Mouse (Mus musculus): ENCODE data around the gene St3gal3. TPM values are rescaled to one million over a fixed set of nuclear protein-coding genes. Genes with fewer than 3 reads are reported as not detected.

St3gal3 gene
- polyA plus RNA-seq, 1 experiment from 2014 or later, result 9.8 TPM

- Histone ChIP-seq H3K9me3 (no peaks in the 10 kb centered on the region), H3K27ac (no peak overlapping the region), H3K4me1 (no peaks in the 10 kb centered on the region), H3K36me3 (peaks cover 95% of the 10 kb centered on the region), H3K27me3 (no peaks in the 10 kb centered on the region), H3K4me2 (no peak overlapping the region), H3K9ac (no peak overlapping the region), H3K4me3 (no peak overlapping the region)
- WGBS, result 95% methylated on average over 17 of the region's 17 CpGs
- ATAC-seq (ENCODE audit: insufficient number of reproducible peaks, insufficient read depth, low FRiP score, low TSS enrichment, low read depth), result no peak
These were observed 17.5 kb upstream of the St3gal3 start for GRCm38 (mm10) chr4:118152020-118152785.

GRCm38 (mm10) chr4:118150804-118151203 lies 16.1 kb upstream of the St3gal3 start:
- WGBS, result 95% methylated on average over 7 of the region's 7 CpGs

GRCm38 (mm10) chr4:118149956-118150680 lies 15.4 kb upstream of the St3gal3 start:
- peaks cover 97% of the 10 kb centered on the region for H3K36me3 ChIP-seq
- 80% methylated on average over 14 of the region's 14 CpGs for WGBS
- ATAC-seq (ENCODE audit: insufficient number of reproducible peaks, insufficient read depth, low FRiP score, low TSS enrichment, low read depth), result no peak
- H3K9ac ChIP-seq, result no peak overlapping the region
- no peaks in the 10 kb centered on the region for H3K9me3 ChIP-seq
- no peak overlapping the region for H3K4me2 ChIP-seq
- H3K4me3 ChIP-seq, result no peak overlapping the region
- no peak overlapping the region for H3K27ac ChIP-seq
- no peaks in the 10 kb centered on the region for H3K27me3 ChIP-seq
- no peaks in the 10 kb centered on the region for H3K4me1 ChIP-seq

More at GRCm38 (mm10) chr4:118150804-118151203, 16.1 kb upstream of the St3gal3 start:
- Histone ChIP-seq H3K27ac (no peak overlapping the region), H3K9me3 (no peaks in the 10 kb centered on the region), H3K27me3 (no peaks in the 10 kb centered on the region), H3K4me1 (no peaks in the 10 kb centered on the region), H3K9ac (no peak overlapping the region), H3K4me2 (no peak overlapping the region), H3K36me3 (peaks cover 97% of the 10 kb centered on the region), H3K4me3 (no peak overlapping the region)
- no peak for ATAC-seq (ENCODE audit: insufficient number of reproducible peaks, insufficient read depth, low FRiP score, low TSS enrichment, low read depth)

GRCm38 (mm10) chr4:118149055-118149576 lies 14.4 kb upstream of the St3gal3 start:
- no peaks in the 10 kb centered on the region for H3K27me3 ChIP-seq
- H3K9ac ChIP-seq, result no peak overlapping the region
- no peak for ATAC-seq (ENCODE audit: insufficient number of reproducible peaks, insufficient read depth, low FRiP score, low TSS enrichment, low read depth)
- WGBS, result 86% methylated on average over 10 of the region's 10 CpGs
- no peaks in the 10 kb centered on the region for H3K9me3 ChIP-seq
- no peaks in the 10 kb centered on the region for H3K4me1 ChIP-seq
- peaks cover 97% of the 10 kb centered on the region for H3K36me3 ChIP-seq
- H3K4me2 ChIP-seq, result no peak overlapping the region
- no peak overlapping the region for H3K27ac ChIP-seq
- no peak overlapping the region for H3K4me3 ChIP-seq

GRCm38 (mm10) chr4:118148317-118148687 lies 13.6 kb upstream of the St3gal3 start:
- H3K36me3 ChIP-seq, result peaks cover 97% of the 10 kb centered on the region
- no peak overlapping the region for H3K27ac ChIP-seq
- no peaks in the 10 kb centered on the region for H3K27me3 ChIP-seq
- H3K9me3 ChIP-seq, result no peaks in the 10 kb centered on the region
- no peak for ATAC-seq (ENCODE audit: insufficient number of reproducible peaks, insufficient read depth, low FRiP score, low TSS enrichment, low read depth)
- no peaks in the 10 kb centered on the region for H3K4me1 ChIP-seq
- no peak overlapping the region for H3K9ac ChIP-seq
- no peak overlapping the region for H3K4me2 ChIP-seq
- H3K4me3 ChIP-seq, result no peak overlapping the region
- WGBS, result 87% methylated on average over 10 of the region's 10 CpGs

- Histone ChIP-seq H3K27ac (no peak overlapping the region), H3K36me3 (peaks cover 97% of the 10 kb centered on the region), H3K4me3 (no peak overlapping the region), H3K4me1 (no peaks in the 10 kb centered on the region), H3K4me2 (no peak overlapping the region), H3K9ac (no peak overlapping the region), H3K27me3 (no peaks in the 10 kb centered on the region), H3K9me3 (no peaks in the 10 kb centered on the region)
- ATAC-seq (ENCODE audit: insufficient number of reproducible peaks, insufficient read depth, low FRiP score, low TSS enrichment, low read depth), result no peak
- WGBS, result 95% methylated on average over 19 of the region's 19 CpGs
These were observed 13.0 kb upstream of the St3gal3 start for GRCm38 (mm10) chr4:118147547-118148316.

GRCm38 (mm10) chr4:118147090-118147489 lies 12.4 kb upstream of the St3gal3 start:
- H3K4me3 ChIP-seq, result no peak overlapping the region
- H3K9ac ChIP-seq, result no peak overlapping the region
- no peak overlapping the region for H3K4me2 ChIP-seq
- peaks cover 97% of the 10 kb centered on the region for H3K36me3 ChIP-seq
- no peaks in the 10 kb centered on the region for H3K9me3 ChIP-seq
- H3K27ac ChIP-seq, result no peak overlapping the region
- no peaks in the 10 kb centered on the region for H3K4me1 ChIP-seq
- ATAC-seq (ENCODE audit: insufficient number of reproducible peaks, insufficient read depth, low FRiP score, low TSS enrichment, low read depth), result no peak
- H3K27me3 ChIP-seq, result no peaks in the 10 kb centered on the region
- WGBS, result 88% methylated on average over 10 of the region's 10 CpGs

GRCm38 (mm10) chr4:118144324-118144723 lies 9.6 kb upstream of the St3gal3 start:
- peaks cover 97% of the 10 kb centered on the region for H3K36me3 ChIP-seq
- H3K4me1 ChIP-seq, result no peaks in the 10 kb centered on the region
- no peaks in the 10 kb centered on the region for H3K27me3 ChIP-seq
- H3K27ac ChIP-seq, result no peak overlapping the region
- no peak overlapping the region for H3K4me3 ChIP-seq
- no peak for ATAC-seq (ENCODE audit: insufficient number of reproducible peaks, insufficient read depth, low FRiP score, low TSS enrichment, low read depth)
- 74% methylated on average over 9 of the region's 9 CpGs for WGBS
- H3K9ac ChIP-seq, result no peak overlapping the region
- H3K9me3 ChIP-seq, result no peaks in the 10 kb centered on the region
- no peak overlapping the region for H3K4me2 ChIP-seq

GRCm38 (mm10) chr4:118143679-118144078 lies 9.0 kb upstream of the St3gal3 start:
- 90% methylated on average over 7 of the region's 7 CpGs for WGBS
- peaks cover 97% of the 10 kb centered on the region for H3K36me3 ChIP-seq
- no peak overlapping the region for H3K27ac ChIP-seq
- H3K9ac ChIP-seq, result no peak overlapping the region
- no peak overlapping the region for H3K4me3 ChIP-seq
- H3K4me1 ChIP-seq, result no peaks in the 10 kb centered on the region
- H3K4me2 ChIP-seq, result no peak overlapping the region
- no peaks in the 10 kb centered on the region for H3K27me3 ChIP-seq
- no peaks in the 10 kb centered on the region for H3K9me3 ChIP-seq
- no peak for ATAC-seq (ENCODE audit: insufficient number of reproducible peaks, insufficient read depth, low FRiP score, low TSS enrichment, low read depth)

- no peak overlapping the region for H3K4me2 ChIP-seq
These were observed 6.8 kb upstream of the St3gal3 start for GRCm38 (mm10) chr4:118141511-118141910.

GRCm38 (mm10) chr4:118138891-118139290 lies 4.2 kb upstream of the St3gal3 start:
- no peak for ATAC-seq (ENCODE audit: insufficient number of reproducible peaks, insufficient read depth, low FRiP score, low TSS enrichment, low read depth)
- peaks cover 79% of the 10 kb centered on the region for H3K36me3 ChIP-seq

More at GRCm38 (mm10) chr4:118141511-118141910, 6.8 kb upstream of the St3gal3 start:
- no peak overlapping the region for H3K27ac ChIP-seq
- H3K36me3 ChIP-seq, result peaks cover 97% of the 10 kb centered on the region
- H3K4me1 ChIP-seq, result no peaks in the 10 kb centered on the region
- no peak for ATAC-seq (ENCODE audit: insufficient number of reproducible peaks, insufficient read depth, low FRiP score, low TSS enrichment, low read depth)
- no peaks in the 10 kb centered on the region for H3K9me3 ChIP-seq
- no peak overlapping the region for H3K9ac ChIP-seq
- 89% methylated on average over 5 of the region's 5 CpGs for WGBS
- H3K4me3 ChIP-seq, result no peak overlapping the region
- H3K27me3 ChIP-seq, result no peaks in the 10 kb centered on the region

More at GRCm38 (mm10) chr4:118138891-118139290, 4.2 kb upstream of the St3gal3 start:
- Histone ChIP-seq H3K4me3 (no peak overlapping the region), H3K9ac (no peak overlapping the region), H3K4me1 (peaks cover 7% of the 10 kb centered on the region), H3K27me3 (no peaks in the 10 kb centered on the region), H3K9me3 (no peaks in the 10 kb centered on the region), H3K4me2 (no peak overlapping the region), H3K27ac (no peak overlapping the region)
- 83% methylated on average over 5 of the region's 5 CpGs for WGBS
